Mouse (Mus musculus) stomach, postnatal 0 days (tissue): ENCODE results near the gene Tdrd9.

ENCODE experiments used
- CTCF ChIP-seq: IDR thresholded peaks from 2 replicates; pipeline ENCODE4 v1.5.1; 2016; ENCODE audit warnings: antibody characterized with exemption, low read depth, mild to moderate bottlenecking, moderate library complexity
- EP300 ChIP-seq: optimal IDR thresholded peaks from 2 replicates; pipeline ENCODE3; 2016; ENCODE audit warnings: antibody characterized with exemption

- no peak for TF ChIP-seq CTCF
- no peak for TF ChIP-seq EP300
Measured at GRCm38 (mm10) chr12:112042681-112043080, 71.3 kb downstream of the Tdrd9 start.
